Mouse (Mus musculus) adrenal gland, adult 8-10 months (tissue): ENCODE measurements around the gene Vmn2r36. TPM values are rescaled to one million over a fixed set of nuclear protein-coding genes. Genes with fewer than 3 reads are reported as not detected.
"Not testable (repeated sequence)": the region's sequence is repeated elsewhere in the genome, so short reads cannot be mapped to it uniquely, and the experiment has no call there.

Experiments used
- DNase-seq: peaks from one replicate; pipeline ENCODE4 v3.0.0; 2022
- total RNA-seq, 4 experiments: library from RNA; stranded (reverse); gene quantifications; 2 replicates each; pipeline ENCODE4 v1.2.4; 2022

Gene Vmn2r36
- total RNA-seq = not detected

DNA sequence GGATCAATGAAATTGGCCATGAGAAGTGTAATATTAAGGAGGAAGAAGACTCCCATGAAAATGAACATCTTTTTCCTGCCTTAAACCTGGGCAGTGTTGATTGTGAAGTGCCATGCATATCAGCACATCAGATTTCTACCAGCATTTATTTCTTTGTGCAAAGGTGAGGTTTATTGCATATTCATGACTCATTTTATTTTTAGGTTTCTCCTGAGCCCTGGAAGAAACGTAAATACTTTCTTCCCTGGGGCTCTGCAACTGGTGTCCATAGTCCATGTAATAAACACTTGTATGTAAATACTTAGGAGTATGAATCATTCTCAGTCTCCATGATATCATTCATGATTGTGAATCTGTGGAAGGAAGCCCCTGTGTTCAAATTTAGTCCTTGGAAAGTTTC is at the start of gene Vmn2r36:
Vmn2r36 (minus strand) TSS at position 101 of the 400 bp plus-strand sequence.
- DNase-seq = not testable (repeated sequence)

Other genes with a start within 250 kb of the Vmn2r36 start
- gene Vmn2r34, start 213.0 kb downstream of the Vmn2r36 start, total RNA-seq = not detected
- gene Vmn2r35, start 82.6 kb downstream of the Vmn2r36 start, total RNA-seq = not detected